Mouse (Mus musculus) cerebellum, postnatal 4 days (tissue): ENCODE results near the gene Zbtb39.
"Not testable (repeated sequence)": the region's sequence is repeated elsewhere in the genome, so short reads cannot be mapped to it uniquely, and the experiment has no call there.

ENCODE experiments used
- DNase-seq, 2 experiments: peaks; one replicate each; pipeline ENCODE4 v3.0.0; 2022; ENCODE audit warnings: low spot score in 2 of 2, mixed read lengths in 1 of 2

Zbtb39 gene

DNA sequence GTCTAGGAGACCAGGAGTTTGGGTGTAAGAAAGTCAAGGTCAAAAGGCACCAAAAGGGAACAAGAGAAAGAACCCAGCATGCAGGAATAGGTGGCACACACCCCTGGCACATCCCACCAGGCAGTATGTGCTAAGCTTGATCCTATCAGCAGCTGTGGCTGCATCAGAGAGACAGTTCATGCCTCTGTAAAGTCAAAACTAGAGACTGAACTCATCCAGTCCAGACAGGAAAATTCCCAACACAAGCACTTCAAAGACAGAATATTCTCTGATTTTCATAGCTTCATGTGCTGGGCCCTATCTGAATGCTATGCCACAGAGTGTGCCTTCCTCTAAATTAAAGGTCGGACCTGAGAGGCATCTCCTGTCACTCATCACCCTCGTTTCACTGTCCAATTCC is 1.8 kb upstream of the Zbtb39 start:
- DNase-seq = no peak

- DNase-seq = no peak
Observed at GRCm38 (mm10) chr10:127738151-127738882, 1.0 kb upstream of the Zbtb39 start.

- peak in 1 of 2 experiments; percentile 38 for DNase-seq
Observed at GRCm38 (mm10) chr10:127739661-127740161, 373 bp downstream of the Zbtb39 start.

- DNase-seq = peak in 1 of 2 experiments; percentile 42
Observed at GRCm38 (mm10) chr10:127744661-127745060, 5.3 kb downstream of the Zbtb39 start.

- no peak for DNase-seq
Observed at GRCm38 (mm10) chr10:127745886-127746285, 6.5 kb downstream of the Zbtb39 start.

GRCm38 (mm10) chr10:127747254-127747653 is 7.9 kb downstream of the Zbtb39 start:
- DNase-seq = no peak

DNA sequence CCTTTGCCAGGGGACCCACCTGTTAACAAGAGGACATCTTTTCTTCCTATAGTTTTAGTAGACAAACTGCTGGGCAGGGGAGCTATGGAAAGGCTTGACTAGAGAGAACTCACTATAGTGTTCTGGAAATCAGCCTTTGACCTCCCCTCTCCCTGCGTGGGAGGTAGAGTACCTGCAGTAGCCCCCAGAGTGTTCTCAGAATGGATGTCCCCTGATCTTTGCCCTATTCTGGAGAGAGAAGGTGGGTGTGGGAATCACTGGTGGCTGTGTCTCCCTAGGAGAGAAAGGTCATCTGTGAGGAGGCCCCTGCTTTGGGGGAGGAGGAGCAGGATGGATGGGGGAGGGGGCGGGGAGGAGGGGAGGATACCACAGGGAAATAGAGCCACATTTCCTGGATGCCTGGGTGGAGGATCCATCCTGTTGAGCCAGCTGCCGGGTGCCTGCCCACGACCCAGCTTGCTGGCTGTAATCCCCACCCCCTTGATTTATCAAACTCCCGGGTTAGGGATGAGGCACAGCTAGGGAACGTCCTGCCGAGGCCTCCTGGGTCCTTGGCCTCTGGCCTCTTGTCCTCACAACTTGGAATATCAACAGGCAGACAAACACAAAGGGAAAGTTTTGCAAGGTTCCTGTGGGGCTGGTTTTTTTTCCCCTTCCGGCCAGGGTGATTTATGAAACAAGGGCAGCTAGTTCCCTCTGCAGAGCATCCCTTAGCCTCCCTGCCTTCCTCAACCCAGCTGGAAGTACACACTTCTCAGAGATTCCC is 9.7 kb downstream of the Zbtb39 start:
- DNase-seq = no peak

DNA sequence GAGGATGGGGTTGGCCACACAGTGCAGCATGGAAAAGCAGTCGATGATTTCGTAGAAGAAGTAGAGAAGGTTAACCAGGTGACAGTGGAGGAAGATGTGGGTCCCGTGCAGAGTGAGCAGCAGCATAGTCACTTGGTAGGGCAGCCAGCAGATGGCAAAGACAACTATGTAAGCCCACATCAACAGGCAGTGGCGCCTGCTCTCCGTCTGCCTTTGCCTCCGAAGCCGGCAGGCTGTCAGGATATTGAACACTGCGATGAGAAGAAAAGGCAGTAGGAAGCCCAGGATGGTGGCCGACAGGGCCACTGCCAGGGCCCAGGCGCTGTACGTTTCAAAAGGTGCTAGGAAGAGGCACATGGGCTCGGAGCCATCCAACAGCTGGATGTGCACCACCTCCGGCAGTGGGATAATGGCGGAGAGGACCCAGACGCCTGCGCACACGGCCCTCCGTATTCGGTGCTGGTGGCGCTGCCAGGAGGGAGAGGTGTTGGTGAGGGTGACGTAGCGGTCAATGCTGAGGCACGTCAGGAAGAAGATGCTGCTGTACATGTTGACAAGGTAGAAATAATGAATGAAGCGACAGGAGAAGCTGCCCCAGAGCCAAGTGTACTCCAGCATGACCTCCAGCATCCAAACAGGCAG is 10.9 kb downstream of the Zbtb39 start:
- DNase-seq = no peak

DNA sequence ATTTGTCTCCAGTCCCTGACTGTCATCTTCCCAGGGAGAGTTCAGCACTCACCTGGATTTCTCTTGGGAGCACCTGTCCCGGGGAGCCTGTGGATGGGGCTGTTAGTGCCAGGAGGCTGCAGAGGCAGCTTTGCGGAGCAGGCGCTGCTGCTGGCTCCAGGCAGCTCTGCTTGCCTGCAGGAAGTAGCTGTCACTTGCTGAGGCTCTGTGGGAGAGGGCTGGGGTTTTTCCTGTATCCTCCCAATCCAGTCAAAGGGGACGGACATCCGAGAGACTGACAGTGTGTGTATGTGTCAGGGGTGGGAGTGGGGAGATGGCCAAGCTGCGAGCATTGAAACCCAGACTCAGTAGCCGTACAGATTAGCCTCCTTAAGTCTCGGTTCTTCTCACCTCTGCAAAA is 12.2 kb downstream of the Zbtb39 start, which contains the start of gene Gpr182:
Gpr182 (minus strand) TSS at position 185 of the 400 bp plus-strand sequence.
- DNase-seq = no peak

GRCm38 (mm10) chr10:127754566-127755166 is 15.3 kb downstream of the Zbtb39 start:
- no peak for DNase-seq

GRCm38 (mm10) chr10:127755246-127755645 is 15.9 kb downstream of the Zbtb39 start:
- DNase-seq = no peak

DNA sequence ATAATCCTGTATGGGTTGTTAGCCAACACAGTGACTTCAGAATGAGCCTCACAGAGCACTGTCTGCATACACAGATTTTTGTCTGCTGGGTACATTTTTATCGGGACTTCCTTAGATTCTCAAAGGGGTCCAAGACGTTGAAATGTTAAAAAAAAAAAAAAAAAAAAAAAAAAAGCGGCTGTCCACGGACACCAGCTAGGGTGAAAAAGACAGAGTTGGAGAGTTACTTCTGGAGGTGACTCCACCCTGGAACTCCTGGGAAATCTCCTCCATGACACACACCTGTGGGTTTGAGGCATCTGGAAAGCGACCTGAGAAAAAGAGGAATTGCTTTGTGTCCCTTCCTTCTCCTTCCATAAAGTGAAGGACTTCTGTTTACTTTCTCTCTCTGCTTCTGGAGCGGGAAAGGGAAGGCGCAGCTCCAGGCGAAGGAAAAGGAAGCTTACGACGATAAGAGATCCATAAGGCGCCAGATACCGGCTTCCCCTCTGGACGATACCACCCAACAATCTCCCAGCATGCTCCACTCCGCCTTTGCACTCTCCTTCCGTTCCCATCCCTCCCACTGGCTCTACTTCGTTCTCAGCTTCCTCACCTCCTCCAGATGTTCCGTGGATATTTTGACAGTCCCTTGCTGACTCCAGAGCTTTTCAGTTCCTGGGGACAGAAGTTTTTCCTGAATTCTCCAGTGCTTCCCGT is 16.6 kb downstream of the Zbtb39 start:
- DNase-seq = no peak

- no peak for DNase-seq
Observed at GRCm38 (mm10) chr10:127759181-127760110, 20.1 kb downstream of the Zbtb39 start, which contains the start of the genes Rdh1 and Rdh16f1. TSS of gene Rdh1 (plus strand) at chr10:127759721. TSS of gene Rdh16f1 (plus strand) at chr10:127759787.

DNA sequence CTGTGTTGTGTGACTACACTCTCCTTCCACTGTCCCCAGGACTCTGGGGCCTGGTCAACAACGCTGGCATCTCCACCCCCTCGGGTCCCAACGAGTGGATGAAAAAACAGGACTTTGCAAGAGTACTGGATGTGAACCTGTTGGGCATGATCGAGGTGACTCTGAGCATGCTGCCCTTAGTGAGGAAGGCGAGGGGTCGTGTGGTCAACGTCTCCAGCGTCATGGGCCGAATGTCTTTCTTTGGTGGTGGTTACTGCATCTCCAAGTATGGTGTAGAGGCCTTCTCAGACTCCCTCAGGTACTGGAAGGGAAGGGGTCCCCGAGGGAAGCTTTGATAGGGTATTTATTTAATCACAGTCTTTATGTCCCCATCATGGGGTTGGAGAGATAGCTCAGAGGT is 23.6 kb downstream of the Zbtb39 start:
- not testable (repeated sequence) for DNase-seq

GRCm38 (mm10) chr10:127763914-127764680 is 24.8 kb downstream of the Zbtb39 start:
- DNase-seq = no peak

- DNase-seq = no peak
Observed at GRCm38 (mm10) chr10:127766564-127766963, 27.2 kb downstream of the Zbtb39 start.

GRCm38 (mm10) chr10:127776011-127776410 is 36.7 kb downstream of the Zbtb39 start, which contains the start of gene Rdh9:
TSS of gene Rdh9 (plus strand) at chr10:127776386.
- no peak for DNase-seq

- DNase-seq = not testable (repeated sequence)
Observed at GRCm38 (mm10) chr10:127782321-127782720, 43.0 kb downstream of the Zbtb39 start.

GRCm38 (mm10) chr10:127785411-127785810 is 46.1 kb downstream of the Zbtb39 start:
- DNase-seq = not testable (repeated sequence)
